Mouse (Mus musculus) testis, postnatal 10 days (tissue): ENCODE data around the gene Plekhb1.

ENCODE experiments used
- DNase-seq: peaks from one replicate; pipeline ENCODE4 v3.0.0; 2021; ENCODE audit warnings: low spot score

Gene Plekhb1

DNA sequence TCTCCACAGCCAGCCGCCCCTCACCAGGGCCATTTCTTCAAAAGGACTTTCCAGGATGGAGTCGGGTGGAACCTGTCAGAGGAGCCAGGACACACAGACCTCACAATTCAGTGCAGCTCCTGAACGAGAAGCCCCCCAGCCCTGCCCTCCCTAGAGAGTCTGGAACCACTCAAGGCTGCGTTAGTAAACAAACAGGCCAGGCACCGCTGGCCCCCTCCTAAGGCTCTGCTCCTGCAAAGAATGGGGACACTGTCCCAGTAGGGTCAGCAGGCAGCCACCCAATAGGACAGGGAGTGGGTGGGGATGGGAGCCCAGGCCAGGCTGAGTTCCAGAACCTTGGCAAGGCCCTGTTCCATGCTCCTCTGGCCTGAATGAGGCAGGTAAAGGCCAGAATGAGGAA is 5.5 kb downstream of the Plekhb1 start:
- DNase-seq: no peak

DNA sequence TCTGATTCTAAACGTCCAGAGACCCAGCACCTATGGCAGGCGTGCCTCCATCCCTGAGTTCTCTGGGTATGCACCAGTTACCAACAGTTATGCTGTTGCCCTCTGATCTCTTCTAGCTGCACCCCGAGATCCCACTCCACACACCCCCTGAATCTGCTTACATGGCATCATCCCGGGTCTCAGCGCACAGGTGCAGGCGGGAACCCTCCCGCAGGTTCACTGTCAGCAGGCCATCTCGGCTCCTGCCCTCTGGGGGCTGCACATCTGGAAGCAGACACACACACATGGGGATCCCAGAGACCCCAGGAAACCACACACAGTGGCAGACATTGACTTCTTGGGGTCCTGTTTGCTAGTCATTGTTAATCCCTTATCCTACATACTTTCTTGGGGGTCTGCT is 7.8 kb downstream of the Plekhb1 start:
- DNase-seq: peak; percentile 36

DNA sequence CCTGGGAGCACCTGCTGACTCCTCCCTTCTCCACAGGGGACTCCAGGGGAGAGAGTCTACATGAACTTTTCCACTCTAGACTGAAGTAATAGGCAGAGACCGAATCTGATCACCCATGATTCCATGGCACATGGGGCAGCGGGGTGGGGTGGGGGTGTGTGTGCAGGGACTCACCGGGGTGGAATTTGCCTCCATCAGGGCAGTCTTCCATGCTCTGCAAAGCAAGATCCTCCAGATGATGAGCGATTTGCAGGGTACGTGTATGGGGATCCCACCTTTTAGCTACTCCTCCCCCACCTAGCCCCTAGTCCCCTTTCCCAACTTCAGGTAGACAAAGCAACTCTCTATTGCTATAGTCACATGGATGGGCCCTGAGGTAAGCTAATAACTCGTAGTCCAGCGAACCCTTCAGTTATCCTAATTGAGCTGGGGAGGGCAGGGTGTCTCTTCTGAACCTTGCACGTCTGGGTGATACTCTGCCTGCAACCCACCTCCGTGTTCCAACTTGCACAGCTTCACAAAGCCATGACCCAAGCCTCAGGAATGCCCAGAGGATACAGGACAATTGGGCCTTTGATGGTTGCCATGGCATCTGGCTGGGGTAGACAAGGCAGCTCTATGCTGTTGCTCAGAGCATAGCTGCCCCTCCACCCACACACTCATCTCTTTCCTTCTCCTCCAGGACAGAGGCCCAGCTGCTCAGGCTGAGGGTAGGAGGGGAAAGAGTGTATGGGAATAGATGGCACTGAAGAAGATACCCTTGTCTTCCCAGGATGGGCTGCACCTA is 8.5 kb downstream of the Plekhb1 start:
- peak; percentile 35 for DNase-seq

DNA sequence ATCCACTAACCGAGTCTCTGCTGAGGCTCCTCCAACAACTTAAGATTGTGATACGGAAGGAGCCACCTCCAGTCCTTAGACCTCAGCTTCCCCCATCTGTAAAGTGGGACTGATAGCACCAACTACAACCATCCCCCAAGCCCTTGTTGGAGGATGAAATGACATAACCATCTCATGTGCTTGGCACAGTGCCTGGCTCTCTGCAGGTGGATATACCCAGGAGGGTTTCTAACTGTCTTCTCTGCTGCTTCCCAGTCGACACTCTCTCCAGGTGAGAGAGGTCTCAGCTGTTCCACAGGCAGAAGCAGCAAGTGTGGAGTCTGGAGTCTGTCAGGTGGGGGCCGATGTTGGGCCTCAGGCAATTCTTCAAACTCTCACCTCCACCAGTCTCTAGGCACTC is 11.2 kb downstream of the Plekhb1 start:
- no peak for DNase-seq

DNA sequence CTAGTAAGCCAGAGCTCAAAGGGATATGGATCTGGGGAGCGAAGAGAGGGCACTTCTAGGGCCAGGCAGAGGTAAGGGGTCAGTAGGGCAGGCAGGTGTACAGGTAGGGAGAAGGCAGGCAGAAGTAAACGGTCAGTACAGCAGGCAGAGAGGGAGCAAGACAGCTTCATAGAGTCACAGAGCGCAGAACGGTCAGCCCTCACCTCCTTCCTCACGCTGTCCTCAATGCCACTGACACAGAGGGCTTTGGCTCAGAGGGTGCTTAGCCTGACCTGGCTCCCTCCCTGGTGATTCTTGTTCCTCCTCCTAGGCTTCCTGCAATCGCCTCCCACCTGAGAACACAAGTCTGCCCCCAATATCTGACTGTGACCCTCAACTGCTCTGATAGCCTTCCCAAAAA is 11.8 kb downstream of the Plekhb1 start:
- DNase-seq: no peak

DNA sequence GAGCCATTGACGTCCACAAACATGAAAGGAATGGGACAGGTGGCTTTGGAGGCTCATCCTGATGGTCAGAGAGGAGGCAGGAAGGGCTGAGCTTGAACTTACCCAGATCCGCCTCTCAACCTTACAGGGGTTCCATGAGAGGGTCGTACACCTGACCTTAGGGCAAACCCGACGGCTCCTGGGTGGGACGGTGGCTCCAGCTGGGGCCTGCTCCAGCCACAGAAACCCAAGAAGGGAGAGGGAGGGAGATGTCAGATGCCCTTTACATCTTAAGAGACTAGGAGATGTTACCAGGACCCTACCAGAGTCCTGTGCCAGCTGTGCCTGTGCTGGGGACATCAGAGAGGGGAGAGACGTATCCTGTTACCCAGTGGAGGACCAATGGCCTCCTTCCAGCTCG is 12.4 kb downstream of the Plekhb1 start:
- no peak for DNase-seq

DNA sequence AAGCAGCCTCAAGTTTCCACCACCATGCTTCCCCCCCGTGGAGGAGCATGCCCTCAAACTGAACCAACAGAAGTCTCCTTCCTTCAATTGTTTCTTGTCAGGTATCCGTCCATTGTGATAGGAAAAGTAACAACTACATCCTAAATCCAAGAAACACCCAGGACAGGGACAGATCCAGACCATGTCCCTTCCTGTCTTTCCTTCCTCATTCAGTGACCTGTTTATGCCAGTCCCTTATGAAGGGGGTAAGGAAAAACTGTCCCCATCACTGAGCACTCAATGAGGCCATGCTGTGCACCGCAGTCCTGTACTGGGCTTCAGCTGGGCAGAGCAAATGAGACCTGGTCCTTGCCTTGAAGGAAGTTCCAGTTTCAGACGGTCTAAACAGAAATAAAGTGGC is 13.1 kb downstream of the Plekhb1 start:
- no peak for DNase-seq

DNA sequence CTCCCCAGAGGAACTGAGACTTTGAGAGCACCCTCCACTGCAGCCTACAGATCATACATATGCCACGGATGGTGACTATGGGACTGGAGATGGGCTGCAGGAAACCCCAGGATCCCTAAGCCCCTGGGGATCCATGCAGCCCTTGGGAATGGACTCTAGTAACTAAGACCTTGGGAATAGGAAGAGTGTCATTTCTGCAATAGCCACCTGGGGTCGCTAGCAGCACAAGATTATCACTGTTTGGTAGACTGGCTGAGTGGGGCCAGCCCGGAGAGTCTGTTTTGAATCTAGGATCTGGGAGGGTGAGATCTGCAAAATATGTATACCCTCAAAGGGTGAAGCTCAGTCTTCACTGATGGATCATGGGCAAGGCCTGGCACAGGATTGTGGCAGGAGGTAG is 17.1 kb downstream of the Plekhb1 start:
- DNase-seq: peak; percentile 76

DNA sequence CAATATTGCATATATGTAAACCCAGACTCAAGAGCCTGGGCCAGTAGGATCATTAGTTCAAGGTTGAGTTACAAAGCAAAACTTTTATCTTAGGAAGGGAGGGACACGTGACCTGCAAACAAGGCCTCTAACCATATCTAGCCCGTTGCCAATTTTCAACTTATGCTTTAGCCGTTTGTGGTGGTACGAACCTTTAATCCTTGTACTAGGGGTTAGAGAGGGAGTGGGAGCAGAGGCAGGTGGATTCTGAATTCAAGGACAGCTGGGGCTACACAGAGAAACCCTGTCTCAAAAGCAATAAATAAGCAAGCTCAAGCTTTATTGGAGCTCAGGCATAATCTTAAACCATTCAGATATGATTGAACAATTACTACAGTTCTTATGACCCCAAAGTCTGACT is 19.8 kb downstream of the Plekhb1 start:
- no peak for DNase-seq

DNA sequence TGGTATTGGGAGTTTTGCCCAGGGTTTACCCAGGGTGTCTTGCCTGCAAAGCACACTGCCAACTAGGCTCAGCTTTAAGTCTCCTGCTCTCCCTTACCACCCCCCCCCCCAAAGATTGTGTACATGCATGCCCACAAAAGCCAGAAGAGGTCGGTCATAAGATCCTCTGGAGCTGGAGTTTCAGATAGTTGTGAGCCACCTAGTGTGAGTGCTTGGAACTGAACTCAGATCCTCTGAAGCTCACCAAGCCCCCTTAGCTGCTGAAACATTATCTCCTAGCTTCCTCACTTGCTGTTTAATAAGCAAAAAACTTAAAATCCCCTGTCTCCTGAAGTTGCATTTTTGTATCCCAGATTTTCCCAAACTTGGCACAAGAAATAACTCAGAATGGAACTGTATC is 24.6 kb downstream of the Plekhb1 start:
- no peak for DNase-seq

DNA sequence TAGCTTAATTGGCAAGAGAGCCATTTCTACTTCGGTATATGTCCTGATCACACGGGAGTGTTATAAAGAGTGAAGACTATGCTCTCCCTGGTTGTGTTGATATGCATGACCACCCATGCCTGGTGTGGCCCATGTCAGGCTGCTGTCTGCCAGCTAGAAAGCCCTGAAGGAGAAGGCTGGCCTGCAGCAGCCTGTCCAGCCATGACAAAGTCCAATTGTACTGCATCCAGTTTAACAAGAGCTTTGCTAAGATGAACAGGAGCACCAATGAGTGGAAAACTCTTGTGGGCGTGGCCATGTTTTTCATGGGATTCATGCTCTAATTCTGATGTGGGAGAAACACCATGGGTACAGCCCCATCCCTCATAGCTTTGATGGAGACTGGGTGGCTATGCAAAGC is 37.7 kb downstream of the Plekhb1 start:
- no peak for DNase-seq

DNA sequence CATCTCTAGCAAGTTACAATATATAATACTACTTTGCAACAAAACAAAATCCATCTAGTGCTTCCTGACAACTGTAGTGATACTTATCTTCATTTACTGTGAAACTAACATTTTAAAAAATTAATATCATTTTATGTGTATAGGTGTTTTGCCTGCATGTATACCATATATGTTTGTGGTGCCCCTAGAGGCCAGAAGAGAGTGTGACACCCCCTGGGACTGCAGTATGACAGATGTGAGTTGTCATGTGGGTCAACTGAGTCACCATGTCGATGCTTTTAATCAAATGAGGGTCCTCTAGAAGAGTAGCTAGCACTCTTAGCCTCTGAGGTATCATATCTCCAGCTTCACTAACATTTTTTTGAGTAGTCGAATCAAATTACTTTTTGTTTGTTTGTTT is 39.9 kb downstream of the Plekhb1 start:
- no peak for DNase-seq

DNA sequence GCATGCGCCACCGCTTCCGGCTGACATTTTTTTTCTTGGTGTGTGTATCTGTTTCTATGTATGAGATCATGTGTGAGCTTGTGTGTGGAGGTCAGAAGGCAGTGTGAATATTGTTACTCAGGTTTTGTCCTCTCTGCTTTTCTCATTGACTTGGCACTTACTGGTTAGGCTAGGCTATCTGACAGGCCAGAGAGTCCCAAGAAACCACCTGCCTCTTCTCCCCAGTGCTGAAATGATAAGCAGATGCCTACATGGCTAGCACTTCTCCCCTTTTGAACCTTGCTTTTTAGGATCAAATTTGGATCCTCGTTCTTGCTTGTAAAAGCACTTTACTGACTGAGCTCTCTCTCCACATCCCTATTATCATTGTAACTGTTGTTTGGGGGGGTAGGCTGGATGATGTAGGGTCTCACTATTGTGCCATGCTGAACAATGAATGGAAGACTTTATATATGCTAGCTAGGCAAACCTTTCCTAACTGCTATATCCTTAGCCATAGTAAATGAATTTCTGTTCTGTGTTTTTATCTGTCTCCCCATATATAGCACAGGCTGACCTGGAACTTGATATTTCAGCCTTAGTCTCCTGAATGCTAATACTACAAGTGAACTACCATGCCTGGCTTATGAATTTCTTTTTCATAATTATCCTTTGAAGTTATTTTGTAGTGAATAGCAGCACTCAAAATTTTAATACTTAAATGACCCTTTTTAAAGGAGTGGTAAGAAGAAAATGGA is 45.9 kb downstream of the Plekhb1 start:
- no peak for DNase-seq

DNA sequence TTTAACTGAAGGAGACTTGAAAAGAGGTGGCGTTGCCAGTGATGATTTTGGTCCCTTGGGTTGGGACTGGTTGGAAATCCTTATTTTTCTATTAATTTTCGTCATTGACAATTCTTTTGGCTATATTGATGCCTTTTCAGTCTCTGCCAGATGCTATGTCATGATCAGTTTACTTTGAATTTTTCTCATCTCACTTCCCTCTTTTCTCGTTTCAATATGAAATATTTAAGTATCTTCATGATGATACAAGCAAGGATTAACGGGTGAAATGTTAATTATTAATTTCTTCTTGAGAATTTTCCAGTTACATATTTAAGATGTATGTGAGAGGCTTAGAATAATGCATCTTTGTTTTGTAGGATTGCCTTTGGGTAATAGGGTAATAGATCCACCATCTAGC is 53.3 kb downstream of the Plekhb1 start:
- no peak for DNase-seq

DNA sequence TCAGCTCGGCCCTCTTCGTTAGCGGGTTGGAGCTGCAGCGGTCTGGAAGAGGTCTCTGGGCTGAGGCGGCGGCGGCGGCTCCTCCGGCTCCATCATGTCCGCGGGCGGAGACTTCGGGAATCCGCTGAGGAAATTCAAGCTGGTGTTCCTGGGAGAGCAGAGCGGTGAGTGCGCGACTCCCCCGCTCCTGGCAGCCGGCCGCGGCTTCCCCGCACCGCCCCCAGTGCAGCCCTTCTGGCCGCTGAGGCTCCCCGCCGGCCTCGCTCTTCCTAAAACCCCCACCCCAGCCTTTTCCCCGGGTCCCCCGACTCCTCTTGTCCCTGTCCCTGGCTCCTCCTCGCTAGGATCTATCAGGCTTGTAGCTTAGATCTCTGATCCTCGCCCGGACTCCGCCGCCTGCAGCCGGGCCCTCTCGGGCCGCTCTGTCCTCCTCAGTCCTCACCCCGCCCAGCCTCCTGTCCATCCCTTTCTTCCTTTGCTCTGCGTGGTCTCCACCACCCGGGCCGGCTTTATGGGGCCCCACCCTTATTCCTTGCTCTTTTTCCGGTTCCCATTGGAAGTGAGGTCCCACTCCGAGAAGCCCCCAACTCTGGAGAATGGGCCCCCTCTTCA is 54.0 kb downstream of the Plekhb1 start, which contains the start of gene Mrpl48:
Mrpl48 (minus strand) TSS at position 172 of the 612 bp plus-strand sequence.
- DNase-seq: peak; percentile 86

DNA sequence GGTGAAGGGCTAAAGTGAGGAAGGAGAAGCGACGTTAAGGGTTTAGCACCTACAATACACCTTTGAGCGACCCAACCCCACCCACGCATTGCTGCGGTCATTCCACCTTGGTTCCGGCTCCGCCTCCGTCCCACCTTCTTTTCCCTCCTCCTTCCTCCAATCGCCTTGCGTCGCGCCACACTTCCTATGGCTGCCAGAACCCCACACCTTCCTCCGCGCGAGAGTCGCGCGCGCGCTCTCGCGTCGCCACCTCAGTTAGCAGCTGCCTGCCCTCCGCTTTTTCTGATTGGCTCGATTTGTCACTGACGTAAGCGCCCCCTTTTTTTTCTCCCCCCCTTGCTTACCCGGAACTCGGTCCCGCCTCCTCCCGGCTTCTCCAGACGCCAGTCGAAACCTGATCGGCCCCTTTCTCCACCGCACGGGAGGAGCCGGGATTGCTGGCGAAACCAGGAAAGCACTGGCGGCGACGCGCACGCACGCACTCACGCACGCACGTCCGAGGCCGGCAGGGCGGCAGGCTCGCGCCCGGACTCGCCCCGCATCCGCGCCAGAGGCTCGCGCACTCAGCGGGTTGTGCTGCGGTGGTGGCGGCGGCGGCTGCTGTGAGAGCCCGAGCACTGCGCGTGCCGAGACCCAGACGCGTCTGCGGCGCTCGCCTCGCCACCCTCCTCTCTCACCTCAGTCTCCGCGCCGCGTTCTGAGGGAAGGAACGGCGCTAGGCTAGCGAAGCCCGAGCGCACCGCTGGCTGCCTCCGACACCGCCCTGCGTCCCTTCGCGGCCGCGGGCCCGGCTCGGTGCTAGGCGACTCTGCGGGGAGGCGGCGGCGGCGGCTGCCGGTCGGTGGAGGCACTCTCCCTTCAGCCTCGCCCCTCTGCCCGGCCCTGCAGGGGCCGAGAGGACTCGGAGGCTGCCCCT is 54.7 kb downstream of the Plekhb1 start, which contains the start of gene Rab6a:
Rab6a (plus strand) TSS at position 197 of the 916 bp plus-strand sequence.
- DNase-seq: peak; percentile 95

DNA sequence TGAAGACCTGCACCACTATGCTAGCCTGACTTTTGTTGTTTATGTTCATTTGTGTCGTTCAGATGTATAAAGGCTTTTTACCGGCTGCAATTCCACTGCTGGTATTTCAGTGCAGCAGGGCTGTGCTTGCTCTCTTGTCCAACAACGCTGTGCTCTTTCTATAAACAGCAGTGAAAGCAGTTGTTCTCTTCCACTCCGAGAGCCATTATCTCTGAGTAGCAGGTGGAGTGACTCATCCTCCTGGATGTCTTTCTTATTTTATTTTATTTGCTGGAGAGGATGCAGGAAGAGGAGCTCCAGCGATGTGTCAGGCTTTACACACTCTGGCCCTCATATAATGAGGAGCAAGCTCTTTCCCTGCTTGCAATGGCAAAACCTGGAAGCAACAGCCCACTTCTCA is 62.0 kb downstream of the Plekhb1 start:
- DNase-seq: no peak

DNA sequence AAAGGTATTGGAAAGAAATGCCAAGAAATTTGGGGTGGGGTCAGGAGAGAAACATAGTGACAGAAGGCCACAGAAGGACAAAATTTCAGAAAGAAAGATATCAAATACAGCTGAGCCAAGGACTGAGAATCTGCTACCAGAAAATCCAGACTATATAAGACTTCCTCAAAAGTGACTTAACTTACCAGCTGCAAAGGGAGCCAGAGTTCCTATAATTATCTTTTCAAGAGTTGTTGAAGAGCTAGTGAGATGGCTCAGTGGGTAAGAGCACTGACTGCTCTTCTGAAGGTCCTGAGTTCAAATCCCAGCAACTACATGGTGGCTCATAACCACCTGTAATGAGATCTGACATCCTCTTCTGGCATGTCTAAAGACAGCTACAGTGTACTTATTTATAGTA is 68.9 kb downstream of the Plekhb1 start:
- DNase-seq: no peak
